Mouse (Mus musculus): Measurements from ENCODE around the gene Camta1.

GRCm38 (mm10) chr4:150917336-150918027 is 944.2 kb downstream of the Camta1 start:
- TF ChIP-seq CTCF (conservative IDR thresholded peaks at IDR 0.05; ENCODE audit: low read length) (no peak), NANOG (IDR thresholded peaks at IDR 0.05; ENCODE audit: borderline replicate concordance, low read length) (no peak), POU5F1 (IDR thresholded peaks at IDR 0.05; ENCODE audit: borderline replicate concordance, low read length) (no peak)
